Mouse (Mus musculus) lung, adult 2 months (tissue): Measurements from ENCODE around the gene Msto1.
"Not testable (repeated sequence)": the region's sequence is repeated elsewhere in the genome, so short reads cannot be mapped to it uniquely, and the experiment has no call there.

ENCODE experiments used
- CTCF ChIP-seq: fragments of 200-500 bp; IDR thresholded peaks from 2 replicates; pipeline ENCODE4 v1.5.1; 2011; ENCODE audit warnings: mild to moderate bottlenecking, low read length, control low read depth; ENCODE audit not compliant: insufficient read depth
- POLR2A ChIP-seq: fragments of 200-500 bp; IDR thresholded peaks from 2 replicates; pipeline ENCODE4 v1.6.1; 2011; ENCODE audit warnings: low read depth, mild to moderate bottlenecking, control low read depth, low read length, borderline replicate concordance; ENCODE audit errors: extremely low read depth

GRCm38 (mm10) chr3:88963211-88963610, 49.4 kb upstream of the Msto1 start:
- TF ChIP-seq CTCF, POLR2A: not testable (repeated sequence)
